Mouse (Mus musculus) small intestine, adult 2 months (tissue): Measurements from ENCODE around the gene Coa3.

Experiments used
- CTCF ChIP-seq: fragments of 200-500 bp; IDR thresholded peaks from 2 replicates; pipeline ENCODE4 v1.5.1; 2012; ENCODE audit warnings: low read depth, mild to moderate bottlenecking, control low read depth, inconsistent platforms, low read length, moderate library complexity, mixed read lengths; ENCODE audit not compliant: insufficient replicate concordance, insufficient read length; ENCODE audit errors: extremely low read depth
- POLR2A ChIP-seq: fragments of 200-500 bp; IDR thresholded peaks from 2 replicates; pipeline ENCODE4 v1.6.1; 2012; ENCODE audit warnings: low read depth, mild to moderate bottlenecking, control low read depth, inconsistent platforms, low read length, moderate library complexity

- TF ChIP-seq POLR2A, result no peak
- TF ChIP-seq CTCF, result no peak
These were observed 43.5 kb downstream of the Coa3 start for GRCm38 (mm10) chr11:101235429-101235828.
